ENCODE assay signal across 14 mouse cellular contexts in genomic region chr8:57455765-57456164, GRCm38 (mm10). TPM values are rescaled to one million over a fixed set of nuclear protein-coding genes. Genes with fewer than 3 reads are reported as not detected.
DNase-seq lines count a peak whose midpoint lies in the region; ATAC-seq lines count a peak whose summit lies in the region.
"Had no signal": no experiment of that assay in that cellular context is flagged by ENCODE, and none has a peak within 500 bp of the region (broad histone marks: within the 10 kb centered on the region; RNA-seq: fewer than 3 reads in every experiment).

Gene Scrg1, plus strand, starts transcription at chr8:57455923.

- H3K27me3 ChIP-seq in forebrain, embryonic 13.5 days: no peaks in the 10 kb centered on the region
- H3K27me3 ChIP-seq in forebrain, embryonic 12.5 days: no peaks in the 10 kb centered on the region
- H3K27me3 ChIP-seq in midbrain, embryonic 14.5 days (ENCODE audit: control insufficient read depth, insufficient read depth, low read length): no peaks in the 10 kb centered on the region
- H3K27me3 ChIP-seq in kidney, embryonic 16.5 days (ENCODE audit: insufficient read depth, low read length): no peaks in the 10 kb centered on the region

- 76% methylated on average over 2 of the region's 3 CpGs for WGBS in forebrain, embryonic 13.5 days
- 72% methylated on average over 3 of the region's 3 CpGs for WGBS in forebrain, embryonic 12.5 days
- WGBS in midbrain, embryonic 14.5 days: 76% methylated on average over 3 of the region's 3 CpGs
- WGBS in kidney, embryonic 16.5 days: 85% methylated on average over 3 of the region's 3 CpGs

- no peaks in the 10 kb centered on the region for H3K4me1 ChIP-seq in forebrain, embryonic 13.5 days
- H3K4me1 ChIP-seq in forebrain, embryonic 12.5 days: no peaks in the 10 kb centered on the region
- no peaks in the 10 kb centered on the region for H3K4me1 ChIP-seq in midbrain, embryonic 14.5 days (ENCODE audit: control insufficient read depth, insufficient read depth, low read length)
- H3K4me1 ChIP-seq in kidney, embryonic 16.5 days (ENCODE audit: insufficient read depth, low read length): no peaks in the 10 kb centered on the region

- H3K27ac ChIP-seq in forebrain, embryonic 13.5 days: no peak within 1 kb of the TSS
- H3K27ac ChIP-seq in forebrain, embryonic 12.5 days: no peak within 1 kb of the TSS
- H3K27ac ChIP-seq in midbrain, embryonic 14.5 days (replicated peaks; ENCODE audit: low read depth, low read length): no peak within 1 kb of the TSS
- H3K27ac ChIP-seq in kidney, embryonic 16.5 days (ENCODE audit: low read length): no peak within 1 kb of the TSS

- no peak within 1 kb of the TSS for H3K4me3 ChIP-seq in forebrain, embryonic 13.5 days
- H3K4me3 ChIP-seq in forebrain, embryonic 12.5 days (replicated peaks): no peak within 1 kb of the TSS
- no peak within 1 kb of the TSS for H3K4me3 ChIP-seq in midbrain, embryonic 14.5 days (replicated peaks; ENCODE audit: low read depth, low read length)
- H3K4me3 ChIP-seq in kidney, embryonic 16.5 days (ENCODE audit: low read length): no peak within 1 kb of the TSS

- no peak within 1 kb of the TSS for H3K9ac ChIP-seq in forebrain, embryonic 13.5 days
- no peak within 1 kb of the TSS for H3K9ac ChIP-seq in forebrain, embryonic 12.5 days
- no peak within 1 kb of the TSS for H3K9ac ChIP-seq in midbrain, embryonic 14.5 days (replicated peaks; ENCODE audit: low read length)
- H3K9ac ChIP-seq in kidney, embryonic 16.5 days (replicated peaks; ENCODE audit: low read length): no peak within 1 kb of the TSS

- H3K36me3 ChIP-seq in forebrain, embryonic 13.5 days (ENCODE audit: poor library complexity, severe bottlenecking): no peaks in the 10 kb centered on the region
- no peaks in the 10 kb centered on the region for H3K36me3 ChIP-seq in forebrain, embryonic 12.5 days (replicated peaks)
- no peaks in the 10 kb centered on the region for H3K36me3 ChIP-seq in midbrain, embryonic 14.5 days (ENCODE audit: control insufficient read depth, insufficient read depth, low read length)
- H3K36me3 ChIP-seq in kidney, embryonic 16.5 days (ENCODE audit: insufficient read depth, low read length): no peaks in the 10 kb centered on the region

- H3K9me3 ChIP-seq in forebrain, embryonic 13.5 days (replicated peaks): no peaks in the 10 kb centered on the region
- H3K9me3 ChIP-seq in forebrain, embryonic 12.5 days: no peaks in the 10 kb centered on the region
- H3K9me3 ChIP-seq in midbrain, embryonic 14.5 days (ENCODE audit: control insufficient read depth, low read length): no peaks in the 10 kb centered on the region
- 0 out of 2 replicates have a peak, but pooled peaks cover 2% of the 10 kb centered on the region for H3K9me3 ChIP-seq in kidney, embryonic 16.5 days (ENCODE audit: low read length)

- H3K4me2 ChIP-seq in forebrain, embryonic 13.5 days: no peak within 1 kb of the TSS
- H3K4me2 ChIP-seq in forebrain, embryonic 12.5 days: no peak within 1 kb of the TSS
- H3K4me2 ChIP-seq in midbrain, embryonic 14.5 days (ENCODE audit: low read length): no peak within 1 kb of the TSS
- H3K4me2 ChIP-seq in kidney, embryonic 16.5 days (replicated peaks; ENCODE audit: low read depth, low read length): no peak within 1 kb of the TSS
- H3K4me2 ChIP-seq: heart, embryonic 11.5 days had no signal

- ATAC-seq in forebrain, embryonic 13.5 days: peak; percentile 50; the same call in 1 of the 2 replicates
- no peak for ATAC-seq in forebrain, embryonic 12.5 days (ENCODE audit: low FRiP score)
- peak; percentile 31; the same call in 1 of the 2 replicates for ATAC-seq in midbrain, embryonic 14.5 days (ENCODE audit: low FRiP score, low TSS enrichment)
- ATAC-seq in megakaryocyte, adult 5-6 weeks (ENCODE audit: poor library complexity, severe bottlenecking): no peak
- ATAC-seq in kidney, embryonic 16.5 days (ENCODE audit: low FRiP score, low TSS enrichment): no peak

- peak; percentile 9 to 12 for DNase-seq in layer of hippocampus, adult 8-10 months (ENCODE audit: low spot score in 2 of 2)
- DNase-seq in layer of hippocampus, adult 11-12 months (ENCODE audit: low spot score): no peak
- DNase-seq in layer of hippocampus, postnatal 25 days (ENCODE audit: extremely low spot score in 1 of 2, low spot score in 1 of 2): no peak
- peak; percentile 15 for DNase-seq in midbrain, embryonic 14.5 days
- DNase-seq: liver; right cerebral cortex, adult 18-20 months; thymus, postnatal 14 days had no signal

RNA-seq across cellular contexts. Expression of gene Scrg1, which starts in this region (rescaled TPM):
- polyA plus RNA-seq in forebrain, embryonic 13.5 days (2015; fragmentation: Nextera tagmentation; extraction: Ambion mirVana): 0.89 and 0.92 TPM in 2 replicates
- 0.81 and 1.4 TPM in 2 replicates for polyA plus RNA-seq in forebrain, embryonic 12.5 days (2016; fragmentation: Nextera tagmentation; extraction: Ambion mirVana)
- total RNA-seq in layer of hippocampus, adult 8-10 months (2022): 10 to 100 TPM; 53.6 to 76.8 (median 61.3) TPM
- 10 to 100 TPM; 68.3 to 75.4 TPM for total RNA-seq in layer of hippocampus, postnatal 25 days (2021)
- polyA plus RNA-seq in midbrain, embryonic 14.5 days (2014; fragmentation: Nextera tagmentation; extraction: Ambion mirVana): 4.3 and 9.6 TPM in 2 replicates
- 16.7 and 27.0 TPM in 2 replicates for total RNA-seq in megakaryocyte, adult 5-6 weeks (2015)
- total RNA-seq in megakaryocyte, adult 5-6 weeks (2017): 2.2 and 10.8 TPM in 2 replicates
- not detected in 2 replicates for polyA plus RNA-seq in kidney, embryonic 16.5 days (2015; fragmentation: Nextera tagmentation; extraction: Ambion mirVana)
- total RNA-seq: common myeloid progenitor, adult 5-6 weeks; ES-E14 had no signal

Comparison
In these comparisons a context has a peak if more than half of its experiments do, and no peak if none do; other contexts are left out.
1. DNase-seq: peak in layer of hippocampus, adult 8-10 months (2 of 2) and midbrain, embryonic 14.5 days (single experiment); none in layer of hippocampus, adult 11-12 months (single experiment) and layer of hippocampus, postnatal 25 days (0 of 2).
2. Peak in ATAC-seq in forebrain, embryonic 13.5 days; RNA of the gene not detected or under 1 TPM.